Mouse (Mus musculus): ENCODE measurements around the gene Usf2. TPM values are rescaled to one million over a fixed set of nuclear protein-coding genes. Genes with fewer than 3 reads are reported as not detected.
"Not testable (repeated sequence)": the region's sequence is repeated elsewhere in the genome, so short reads cannot be mapped to it uniquely, and the experiment has no call there.

The Usf2 gene
- total RNA-seq, 2 experiments from 2014 or later = 98.7 to 109 TPM

GRCm38 (mm10) chr7:30924581-30924980 is 32.0 kb downstream of the Usf2 start, which contains the start of gene Hamp2:
Gene Hamp2, minus strand, starts transcription at chr7:30924681.
- intact Hi-C loops (cut with DNase I); DNase-seq: not testable (repeated sequence)

GRCm38 (mm10) chr7:30924071-30924470 is 32.5 kb downstream of the Usf2 start:
- intact Hi-C loops (cut with DNase I) = no loop called here
- no peak for DNase-seq

GRCm38 (mm10) chr7:30922490-30922889 is 34.1 kb downstream of the Usf2 start:
- intact Hi-C loops (cut with DNase I) = not testable (repeated sequence)

GRCm38 (mm10) chr7:30920217-30920616 is 36.4 kb downstream of the Usf2 start:
- DNase-seq = no peak
- intact Hi-C loops (cut with DNase I) = no loop called here

More at GRCm38 (mm10) chr7:30922490-30922889, 34.1 kb downstream of the Usf2 start:
- DNase-seq = not testable (repeated sequence)

- intact Hi-C loops (cut with DNase I) = no loop called here
- no peak for DNase-seq
Observed at GRCm38 (mm10) chr7:30917219-30917618, 39.4 kb downstream of the Usf2 start.

GRCm38 (mm10) chr7:30916713-30917112 is 39.9 kb downstream of the Usf2 start:
- no peak for DNase-seq
- intact Hi-C loops (cut with DNase I) = no loop called here

- intact Hi-C loops (cut with DNase I) = no loop called here
- DNase-seq = no peak
Observed at GRCm38 (mm10) chr7:30914732-30915131, 41.9 kb downstream of the Usf2 start, which contains the start of gene Mag. Gene Mag, minus strand, starts transcription at chr7:30914873.

- DNase-seq = no peak
- intact Hi-C loops (cut with DNase I) = no loop called here
Observed at GRCm38 (mm10) chr7:30909773-30910172, 46.8 kb downstream of the Usf2 start.

- intact Hi-C loops (cut with DNase I) = no loop called here
- DNase-seq = no peak
Observed at GRCm38 (mm10) chr7:30908992-30909431, 47.6 kb downstream of the Usf2 start.

GRCm38 (mm10) chr7:30908277-30908991 is 48.2 kb downstream of the Usf2 start:
- no peak for DNase-seq
- intact Hi-C loops (cut with DNase I) = no loop called here

- peak in 1 of 2 experiments; percentile 19 for DNase-seq
- intact Hi-C loops (cut with DNase I) = loop anchor here (5.0 kb wide), 1 partner anchor 312 kb away; no protein-coding TSS in a partner anchor
Observed at GRCm38 (mm10) chr7:30904042-30904441, 52.6 kb downstream of the Usf2 start.

Other genes with a start within 250 kb of the Usf2 start
- under 1 TPM in 1 of 2 experiments, not detected in 1; 0.12 TPM for gene Atp4a, start 244.6 kb downstream of the Usf2 start, total RNA-seq (2021)
- 100 to 1,000 TPM; 229 to 244 TPM for gene Tmem147, start 227.3 kb downstream of the Usf2 start, total RNA-seq (2021)
- not detected for gene Gapdhs, start 213.1 kb downstream of the Usf2 start, total RNA-seq (2021)
- gene Sbsn, start 205.3 kb downstream of the Usf2 start, total RNA-seq (2021) = 1 to 10 TPM; 4.5 to 4.8 TPM
- gene Dmkn, start 193.0 kb downstream of the Usf2 start, total RNA-seq (2021) = 1 to 10 TPM; 5.8 to 8.1 TPM
- gene Krtdap, start 168.9 kb downstream of the Usf2 start, total RNA-seq (2021) = not detected
- gene Ffar2, start 133.0 kb downstream of the Usf2 start, total RNA-seq (2021) = under 1 TPM; 0.35 to 0.57 TPM
- not detected for gene Ffar3, start 100.6 kb downstream of the Usf2 start, total RNA-seq (2021)
- gene Ffar1, start 95.2 kb downstream of the Usf2 start, total RNA-seq (2021) = under 1 TPM in 1 of 2 experiments, not detected in 1; 0.05 TPM
- gene Cd22, start 76.5 kb downstream of the Usf2 start, total RNA-seq (2021) = 1 to 10 TPM; 1.1 to 1.4 TPM
- under 1 TPM in 1 of 2 experiments, not detected in 1; 0.48 TPM for gene Mag, start 41.9 kb downstream of the Usf2 start, total RNA-seq (2021)
- 1 to 10 TPM; 1.5 to 4.1 TPM for gene Hamp2, start 32.1 kb downstream of the Usf2 start, total RNA-seq (2021)
- 1 to 10 TPM; 5.2 to 6.6 TPM for gene Hamp, start 12.8 kb downstream of the Usf2 start, total RNA-seq (2021)
- 1 to 10 TPM; 4.1 to 4.7 TPM for gene Lsr, start 16.7 kb upstream of the Usf2 start, total RNA-seq (2021)
- under 1 TPM; 0.25 to 0.36 TPM for gene Fam187b, start 17.0 kb upstream of the Usf2 start, total RNA-seq (2021)
- gene Fxyd5, start 85.7 kb upstream of the Usf2 start, total RNA-seq (2021) = 10 to 100 TPM; 30.4 to 33.5 TPM
- 1 to 10 TPM; 1.3 to 1.6 TPM for gene Fxyd7, start 94.7 kb upstream of the Usf2 start, total RNA-seq (2021)
- 100 to 1,000 TPM; 695 to 726 TPM for gene Fxyd1, start 100.4 kb upstream of the Usf2 start, total RNA-seq (2021)
- 1 to 10 TPM; 3.0 to 4.3 TPM for gene Lgi4, start 102.5 kb upstream of the Usf2 start, total RNA-seq (2021)
- gene Fxyd3, start 119.9 kb upstream of the Usf2 start, total RNA-seq (2021) = 1 to 10 TPM; 2.8 to 5.1 TPM
- 1 to 10 TPM; 2.5 to 3.0 TPM for gene Hpn, start 158.5 kb upstream of the Usf2 start, total RNA-seq (2021)
- 10 to 100 TPM; 13.2 to 13.9 TPM for gene Scn1b, start 170.2 kb upstream of the Usf2 start, total RNA-seq (2021)
- gene Gramd1a, start 199.1 kb upstream of the Usf2 start, total RNA-seq (2021) = 10 to 100 TPM; 25.6 to 31.4 TPM